Mouse (Mus musculus) bone marrow, adult 2 months (tissue): ENCODE measurements at regions not wholly inside any gene's neighbourhood (a gene's known extent, or its start where the extent isn't known, plus 50 kb on each side); places are given as distances from the start of the nearest gene placed in this dataset.

ENCODE experiments used
- CTCF ChIP-seq: fragments of 200-500 bp; IDR thresholded peaks from 2 replicates; pipeline ENCODE4 v1.5.1; 2011; ENCODE audit warnings: low read length, control low read depth; ENCODE audit not compliant: control insufficient read depth, insufficient read depth
- POLR2A ChIP-seq: fragments of 200-500 bp; IDR thresholded peaks from 2 replicates; pipeline ENCODE4 v1.6.1; 2011; ENCODE audit warnings: low read depth, mild to moderate bottlenecking, control low read depth, low read length, borderline replicate concordance; ENCODE audit not compliant: control insufficient read depth

DNA sequence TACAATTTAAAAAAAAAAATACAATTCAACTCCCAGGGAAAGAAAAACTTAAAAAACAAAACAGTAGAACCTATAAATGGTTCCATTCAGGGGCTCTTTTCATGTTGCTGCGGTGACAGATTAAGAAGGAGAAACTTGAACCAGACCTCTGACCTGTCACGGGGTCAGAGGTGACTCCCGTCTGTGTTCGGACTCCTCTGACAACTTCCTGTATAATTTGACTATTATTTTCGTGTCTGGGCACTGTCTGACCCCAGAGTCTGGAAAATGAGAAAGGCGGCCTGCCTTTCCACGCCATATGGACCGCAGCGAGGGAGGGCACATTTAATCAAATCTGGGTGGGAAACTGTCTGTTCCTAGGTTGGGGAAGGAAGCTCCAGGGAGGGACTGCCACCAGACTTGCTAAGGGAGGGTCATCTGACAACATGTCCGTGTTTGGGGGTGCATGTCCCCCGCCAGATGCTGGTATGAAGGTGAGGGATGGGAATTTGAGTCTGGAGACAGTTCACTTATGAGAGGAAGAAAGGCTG lies 634.7 kb upstream of the 3110018I06Rik start:
- TF ChIP-seq CTCF = no peak
- no peak for TF ChIP-seq POLR2A
